Mouse (Mus musculus) embryo, embryonic 10.5 days (tissue): Measurements from ENCODE around the gene Atp1a1.
A peak's percentile ranks its signal among the peaks of the same experiment; 100 is the strongest.

Experiments
- DNase-seq: peaks from one replicate; pipeline ENCODE4 v3.0.0-alpha.2; 2015; ENCODE audit warnings: low spot score

Gene Atp1a1

DNA sequence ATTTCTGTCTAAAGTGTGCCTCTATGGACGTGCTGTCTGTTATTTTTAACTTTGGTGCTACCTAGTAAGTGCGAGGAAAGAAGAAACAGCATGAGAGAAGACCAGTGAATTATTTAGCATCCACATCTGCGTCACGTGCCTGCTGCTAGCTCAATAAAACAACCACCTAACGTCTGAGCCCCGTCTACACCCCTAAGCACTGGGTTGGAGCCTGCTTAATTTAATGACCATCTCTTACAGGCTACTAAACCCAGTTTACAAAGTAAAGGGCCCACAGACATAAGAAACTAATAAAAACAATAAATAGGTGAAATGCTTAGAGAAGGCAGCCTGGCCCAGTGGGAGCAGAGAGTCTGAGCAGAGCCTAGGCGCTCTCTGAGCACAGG lies 11.2 kb downstream of the Atp1a1 start:
- DNase-seq = no peak

DNA sequence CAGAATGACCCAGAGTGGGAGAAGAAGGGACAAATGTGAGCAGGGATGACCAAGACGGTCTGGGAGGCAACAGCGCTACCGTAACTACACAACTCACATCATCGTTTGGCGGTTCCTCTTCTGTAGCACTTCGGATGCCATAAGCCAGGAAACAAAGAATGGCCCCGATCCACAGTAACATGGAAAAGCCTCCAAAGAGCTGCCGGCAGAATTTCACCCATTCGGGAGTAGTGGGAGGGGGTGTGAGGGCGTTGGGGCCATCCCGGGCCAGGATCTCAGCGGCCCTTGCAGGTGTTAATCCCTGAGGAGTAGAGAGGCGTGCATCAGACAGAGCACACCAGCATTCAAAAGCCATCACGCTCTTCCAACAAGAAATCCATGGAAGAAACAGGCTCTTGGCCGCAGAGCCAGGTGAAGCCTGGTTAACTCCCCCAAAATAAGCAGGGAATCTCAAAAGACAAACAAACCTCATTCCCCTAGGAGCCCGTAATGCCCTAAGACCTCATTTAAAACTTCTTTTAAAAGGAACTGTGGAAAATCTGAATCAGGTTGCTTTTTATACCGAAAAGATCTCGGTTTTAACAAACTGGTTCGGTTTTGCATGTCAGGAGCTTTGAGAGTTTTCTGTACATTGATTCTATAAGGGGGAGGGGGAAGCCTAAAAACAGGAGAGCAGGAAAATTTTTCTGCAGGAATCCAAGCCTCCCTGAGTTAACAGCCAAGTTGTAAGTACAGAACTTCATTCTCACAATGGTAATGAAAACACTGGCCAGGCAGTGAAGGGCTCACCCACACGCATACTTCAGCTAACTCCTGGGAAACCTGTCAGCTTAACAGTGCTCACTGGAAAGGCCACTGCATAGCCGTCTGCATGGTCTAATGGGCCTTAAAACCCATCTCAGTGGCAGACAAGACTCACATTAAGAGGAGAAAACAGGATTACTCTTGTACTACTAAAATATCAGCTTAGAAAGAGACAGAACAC lies 11.9 kb downstream of the Atp1a1 start:
- no peak for DNase-seq

DNA sequence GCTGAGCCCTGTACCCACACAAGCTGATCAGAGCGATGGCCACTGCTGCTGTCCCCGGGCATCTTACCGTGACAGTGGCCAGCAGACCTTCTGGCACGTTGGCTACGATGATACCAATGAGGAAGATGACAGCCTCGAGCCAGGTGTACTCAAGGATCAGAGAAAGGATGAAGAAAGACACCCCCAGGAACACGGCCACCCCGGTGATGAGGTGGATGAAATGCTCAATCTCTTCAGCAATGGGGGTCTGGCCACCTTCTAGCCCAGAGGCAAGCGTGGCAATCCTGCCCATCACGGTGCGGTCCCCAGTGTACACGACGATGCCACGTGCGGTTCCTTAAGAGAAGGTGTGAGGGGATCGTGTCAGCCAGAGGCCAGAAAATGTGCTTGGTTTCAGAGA lies 14.1 kb downstream of the Atp1a1 start:
- DNase-seq = no peak

DNA sequence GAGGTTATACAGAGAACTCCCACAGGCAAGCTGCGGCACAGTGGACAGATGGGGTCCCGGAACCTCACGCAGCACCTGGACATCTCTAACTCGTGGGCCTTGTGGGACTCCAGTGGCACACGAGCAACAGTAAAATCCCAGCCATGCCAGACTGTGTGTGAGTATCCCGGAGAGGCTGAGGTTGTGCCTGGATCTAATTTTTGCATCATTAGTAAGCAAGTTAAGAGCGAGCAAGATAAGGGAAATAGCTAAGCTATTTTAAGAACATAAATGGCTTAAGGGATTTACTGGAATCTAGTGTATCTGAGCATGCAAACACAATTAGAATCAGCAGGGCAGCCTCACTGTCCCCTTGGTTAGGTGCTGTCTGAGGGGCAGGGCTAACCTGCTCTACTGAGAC lies 16.2 kb downstream of the Atp1a1 start:
- DNase-seq = no peak

DNA sequence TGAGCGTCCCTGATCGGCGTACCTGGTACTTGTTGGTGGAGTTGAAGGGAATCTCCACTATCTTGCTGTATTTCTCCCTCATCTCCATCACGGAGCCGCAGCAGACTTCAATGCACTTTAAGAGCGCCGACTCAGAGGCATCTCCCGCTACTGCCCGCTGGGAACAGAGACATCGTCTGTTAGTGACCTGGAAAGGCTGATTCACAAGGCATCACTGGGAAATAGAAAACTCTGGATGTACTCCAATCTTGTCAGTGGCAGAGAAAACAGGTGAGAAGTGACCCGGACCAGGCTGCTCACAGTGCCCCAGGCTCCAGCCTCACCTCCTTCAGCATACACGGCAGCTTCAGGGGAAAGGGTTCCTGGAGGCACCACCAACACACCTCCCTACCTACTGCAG lies 17.7 kb downstream of the Atp1a1 start:
- no peak for DNase-seq

DNA sequence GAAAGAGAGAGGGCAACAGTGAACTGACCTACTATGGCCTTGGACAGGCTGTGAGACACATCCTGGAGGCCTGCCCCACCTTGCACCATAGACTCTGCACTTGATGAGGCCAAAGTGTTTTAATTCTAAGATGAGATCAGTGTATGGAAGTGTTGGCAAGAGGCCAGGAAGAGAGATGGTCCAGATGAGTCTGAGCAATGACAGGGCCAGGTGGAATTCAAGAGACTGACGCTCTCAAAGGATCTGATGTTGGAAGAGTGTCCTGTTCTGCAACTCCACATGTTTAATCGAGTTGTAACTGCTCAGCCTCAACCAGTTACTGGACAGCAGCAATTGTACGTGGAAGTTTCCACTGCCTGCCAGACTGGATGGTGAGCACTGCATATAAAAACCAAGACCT lies 26.4 kb downstream of the Atp1a1 start:
- no peak for DNase-seq

DNA sequence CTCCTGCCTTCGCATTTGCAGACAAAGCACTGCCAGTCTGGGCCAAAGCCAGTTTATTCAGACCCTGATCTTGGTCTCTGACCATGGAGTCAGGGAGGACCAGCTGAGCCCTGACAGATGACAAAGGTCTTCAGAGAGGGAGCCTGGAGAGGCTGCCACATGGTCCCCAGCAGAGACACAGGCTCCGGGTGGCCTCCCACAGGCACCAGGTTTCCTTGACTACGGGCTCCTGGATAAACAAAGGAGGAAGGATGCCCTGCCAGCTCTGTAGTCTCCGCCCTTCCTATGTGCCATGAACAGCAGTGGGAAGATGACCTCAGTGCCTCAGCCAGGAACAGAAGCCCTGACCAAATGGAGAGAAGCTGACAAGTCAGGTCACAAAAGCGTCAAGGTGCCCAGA lies 27.1 kb downstream of the Atp1a1 start:
- DNase-seq = no peak

DNA sequence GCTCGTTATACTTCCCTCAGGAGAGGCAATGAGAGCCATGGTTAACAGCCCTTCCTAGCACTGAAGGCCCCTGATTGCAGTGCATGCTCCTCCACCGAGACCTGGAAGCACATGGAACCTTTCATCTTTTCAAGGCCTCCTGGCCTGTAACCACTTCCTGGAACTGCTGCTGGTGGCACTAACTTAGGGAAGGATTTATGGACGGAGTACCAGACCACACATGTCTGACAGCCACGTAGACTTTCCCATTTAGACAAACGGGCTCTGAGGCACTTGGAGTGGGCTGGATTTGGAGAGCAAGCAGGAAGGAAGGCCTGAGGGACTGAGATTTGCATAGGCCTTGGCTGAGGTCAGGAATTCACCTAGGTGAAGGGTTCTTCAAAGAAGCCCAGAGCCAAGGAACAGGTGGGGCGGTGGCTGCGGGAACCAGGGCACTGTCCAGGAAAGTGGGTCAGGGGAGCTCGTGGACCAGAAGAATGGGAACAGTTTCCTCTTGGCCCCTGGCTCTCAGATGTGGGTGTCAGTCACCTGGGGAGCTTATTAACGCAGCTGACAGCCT lies 28.9 kb downstream of the Atp1a1 start:
- no peak for DNase-seq

DNA sequence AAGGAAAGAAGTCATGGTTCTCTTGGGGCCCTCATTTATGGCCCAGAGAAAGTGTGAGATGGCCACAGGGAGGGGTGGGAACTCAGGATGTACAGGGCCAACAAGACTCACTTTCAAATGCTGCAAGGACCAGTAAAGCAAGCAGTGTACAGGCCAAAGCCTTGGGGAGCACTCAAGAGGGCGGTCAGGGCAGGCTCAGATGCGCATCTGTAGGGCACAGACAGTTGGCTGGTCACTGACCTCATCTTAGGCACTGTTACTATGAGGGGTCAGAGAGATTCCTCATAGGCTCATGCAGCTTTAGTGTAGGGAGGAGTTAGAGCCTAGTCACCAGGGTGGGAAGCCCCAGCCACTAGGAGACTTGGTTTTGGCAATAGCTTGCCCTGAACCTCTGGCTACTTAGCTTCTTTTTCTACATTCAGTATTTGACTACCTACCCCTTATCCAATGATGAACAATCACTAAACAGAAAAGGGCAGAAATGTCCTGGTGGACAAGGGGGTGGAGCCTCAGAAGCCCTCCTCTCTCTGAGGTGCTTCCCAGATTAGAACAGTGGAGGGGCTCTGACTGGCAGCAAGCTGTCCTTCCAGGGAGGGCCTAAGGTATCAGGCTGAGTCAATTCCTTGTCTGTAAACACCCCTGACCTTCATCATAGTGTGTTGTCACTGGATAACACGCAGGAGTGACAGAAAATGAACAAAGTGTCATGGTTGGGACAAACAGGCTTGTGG lies 29.9 kb downstream of the Atp1a1 start:
- no peak for DNase-seq

DNA sequence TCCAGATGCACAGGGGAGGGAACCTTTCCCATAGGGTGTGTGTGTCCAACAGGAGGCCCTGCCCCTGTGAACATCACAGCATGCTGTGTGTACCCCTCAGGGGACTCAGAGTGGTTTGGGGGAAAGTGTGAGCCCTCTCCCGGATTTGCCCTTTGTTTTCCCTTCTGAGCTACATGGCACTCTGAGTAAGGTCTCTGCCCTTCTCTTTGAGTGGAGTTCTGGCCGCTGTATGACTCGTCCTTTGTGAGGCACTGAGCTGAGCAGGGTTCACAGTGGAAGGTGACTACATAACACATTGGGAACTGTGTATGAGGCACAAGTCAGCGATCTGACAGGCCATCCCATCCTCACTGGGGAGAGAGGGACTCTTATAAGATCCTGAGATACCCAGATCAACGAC lies 31.5 kb downstream of the Atp1a1 start:
- no peak for DNase-seq

DNA sequence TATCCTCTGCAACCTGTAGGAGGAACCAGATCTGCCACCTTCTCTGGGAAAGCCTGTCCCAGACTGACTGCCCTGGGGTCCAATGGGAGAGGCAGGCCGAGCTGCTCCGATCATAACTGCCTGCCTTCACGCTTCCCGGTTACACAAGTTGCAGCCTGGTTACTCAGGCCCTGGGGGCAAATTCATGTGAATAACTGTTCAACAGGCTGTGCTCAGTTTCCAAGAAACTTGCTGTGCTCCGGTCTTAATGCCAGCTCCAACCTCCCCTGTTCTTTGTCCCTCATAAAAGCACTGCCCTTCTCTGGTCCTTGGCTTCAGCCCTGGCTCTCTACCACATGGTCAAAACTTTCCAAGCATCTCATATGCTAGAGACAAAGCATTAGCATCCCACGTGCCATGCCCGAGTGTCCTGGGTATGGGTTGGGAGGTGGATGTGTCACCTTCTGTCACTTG lies 32.3 kb downstream of the Atp1a1 start:
- peak; percentile 62 for DNase-seq

DNA sequence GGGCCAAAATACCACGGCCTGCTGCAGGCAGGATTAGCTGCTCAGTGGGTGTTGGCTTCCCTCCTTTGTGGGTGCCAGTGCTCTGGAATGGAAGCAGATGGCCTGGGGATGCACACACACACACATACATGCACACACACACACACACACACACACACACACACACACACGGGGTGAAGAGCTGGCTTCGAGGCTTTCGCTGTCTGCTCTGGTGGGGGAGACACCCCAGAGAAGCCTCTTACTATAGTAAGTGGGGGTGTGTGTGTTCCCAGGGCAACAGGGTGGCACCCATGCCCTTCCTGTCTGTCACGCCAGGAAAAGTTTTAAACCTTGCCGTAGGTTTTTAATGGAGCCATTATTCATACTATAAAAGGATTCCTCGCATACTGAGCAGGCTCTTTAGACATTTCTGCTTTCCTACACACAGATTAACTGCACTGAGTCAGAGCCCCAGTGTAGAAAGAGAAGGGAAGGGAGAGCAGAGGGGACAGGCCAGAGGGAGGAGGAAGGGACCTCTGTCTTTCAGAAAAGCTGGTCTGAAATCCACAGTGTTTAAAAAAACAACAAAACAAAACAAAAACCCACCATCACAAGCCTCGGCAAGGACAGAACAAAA lies 32.9 kb downstream of the Atp1a1 start:
- no peak for DNase-seq

DNA sequence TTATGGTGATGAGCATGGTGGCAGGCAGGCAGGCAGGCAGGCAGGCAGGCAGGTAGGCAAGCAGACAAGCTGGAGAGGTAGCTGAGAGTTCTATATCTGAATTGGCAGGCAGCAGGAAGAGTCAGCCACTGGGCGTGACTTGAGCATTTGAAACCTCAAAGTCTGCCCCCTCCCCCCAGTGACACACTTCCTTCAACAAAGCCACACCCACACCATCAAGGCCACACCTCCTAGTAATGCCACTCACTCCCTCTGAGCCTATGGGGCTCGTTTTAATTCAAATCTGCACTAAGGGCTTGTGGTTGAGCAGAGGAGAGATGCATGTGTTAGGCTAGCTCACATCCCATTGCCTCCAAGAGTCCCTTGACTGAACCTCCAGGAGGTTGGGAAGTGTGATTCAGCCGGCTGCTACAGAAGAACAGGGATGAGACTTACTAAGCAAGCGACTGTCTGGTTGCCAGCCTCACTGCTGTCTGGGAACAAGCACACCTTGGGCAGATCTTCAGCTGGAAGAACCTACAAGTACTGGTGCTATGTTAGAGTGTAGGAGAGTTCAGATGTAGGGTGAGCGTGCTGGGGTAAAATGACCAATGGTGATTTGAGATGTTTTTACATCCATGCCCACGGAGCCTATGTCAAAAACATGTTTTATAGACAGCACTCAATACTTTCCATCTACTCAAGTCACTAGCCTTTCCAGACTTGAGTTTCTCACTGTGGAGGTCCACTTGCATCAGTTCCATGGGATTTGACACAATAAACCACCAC lies 33.6 kb downstream of the Atp1a1 start:
- no peak for DNase-seq

DNA sequence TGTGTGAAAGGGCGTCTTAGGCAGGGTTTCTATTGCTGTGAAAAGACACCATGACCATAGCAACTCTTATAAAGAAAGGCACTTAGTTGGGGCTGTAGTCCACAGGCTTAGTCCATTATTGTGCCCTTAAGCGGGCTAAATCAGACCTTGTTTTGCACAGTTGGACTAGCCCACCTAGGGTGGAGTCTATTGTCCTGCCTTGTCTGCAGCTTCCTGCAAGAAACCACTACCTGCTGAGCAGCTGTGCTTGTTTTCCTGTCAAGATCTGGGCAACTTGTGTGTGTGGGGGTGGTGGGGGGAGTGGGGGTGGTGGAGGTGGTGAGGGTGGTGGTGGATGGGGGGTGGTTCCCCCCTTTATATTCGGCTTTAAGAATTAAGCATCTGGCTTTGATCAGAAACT lies 34.2 kb downstream of the Atp1a1 start:
- DNase-seq = no peak

DNA sequence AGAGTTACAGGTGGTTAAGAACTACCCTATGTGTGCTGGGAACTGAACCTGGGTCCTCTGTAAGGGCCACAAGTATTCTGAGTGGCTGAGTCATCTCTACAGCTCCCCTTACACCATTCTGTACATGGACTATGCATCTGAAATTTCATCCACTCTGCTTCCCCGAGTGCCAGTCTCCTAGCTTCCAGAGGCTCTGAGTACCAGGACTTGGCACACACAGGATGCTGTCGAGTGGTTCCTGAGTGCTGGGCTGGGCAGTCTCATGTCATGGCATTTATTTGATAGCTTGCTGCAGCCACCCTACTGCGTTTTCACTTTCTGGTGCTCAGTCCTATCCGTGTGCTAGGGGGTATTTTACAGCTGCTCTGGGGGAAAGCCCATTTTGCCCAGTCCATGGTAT lies 35.9 kb downstream of the Atp1a1 start:
- no peak for DNase-seq

DNA sequence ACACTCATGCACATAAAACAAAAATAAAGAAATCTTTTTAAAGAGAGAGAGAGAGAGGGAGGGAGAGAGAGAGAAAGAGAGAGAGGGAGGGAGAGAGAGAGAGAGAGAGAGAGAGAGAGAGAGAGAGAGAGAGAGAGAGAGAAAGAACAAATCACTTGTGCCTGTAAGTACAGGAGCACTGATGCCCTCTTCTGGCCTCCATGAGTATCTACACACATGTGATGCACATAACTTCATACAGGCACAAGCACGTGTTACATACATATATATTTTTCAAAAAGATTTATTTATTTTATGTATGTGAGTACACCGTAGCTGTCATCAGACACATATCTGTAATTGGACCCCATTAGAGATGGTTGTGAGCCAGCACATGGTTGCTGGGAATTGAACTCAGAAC lies 40.5 kb downstream of the Atp1a1 start:
- DNase-seq = no peak

DNA sequence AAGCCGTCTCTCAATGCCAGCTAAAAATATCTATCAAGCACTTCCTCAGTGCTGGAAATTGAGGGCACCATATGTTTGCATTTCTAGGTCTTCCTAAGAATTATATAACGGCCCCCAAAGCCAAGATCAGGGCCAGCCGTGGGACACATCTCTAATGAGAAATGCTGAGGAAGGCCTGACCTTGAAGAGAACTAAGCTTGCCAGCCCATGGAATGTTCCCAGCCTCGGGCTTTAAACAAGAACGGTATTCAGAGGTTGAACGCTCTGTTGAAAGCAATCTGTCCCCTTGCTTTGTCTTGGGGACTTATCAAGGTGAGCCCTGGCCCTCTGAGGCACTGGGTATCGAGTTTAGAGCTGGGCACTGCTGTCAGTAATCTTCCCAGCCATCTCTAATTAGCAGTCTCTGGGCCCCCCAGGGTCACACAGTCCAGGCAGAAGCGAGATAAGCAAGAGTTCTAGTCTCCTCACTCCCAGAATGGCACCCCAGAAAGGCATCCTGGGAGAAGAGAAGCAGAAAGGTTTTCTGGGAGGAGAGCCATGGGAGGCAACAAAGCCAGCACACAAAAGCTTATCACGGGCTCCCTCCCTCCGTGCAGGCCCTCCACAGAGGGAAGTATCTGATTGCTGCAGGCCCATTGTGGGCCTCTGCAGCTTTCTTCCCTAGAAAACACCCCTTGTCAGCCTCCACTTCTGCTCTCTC lies 41.8 kb downstream of the Atp1a1 start:
- DNase-seq = no peak

DNA sequence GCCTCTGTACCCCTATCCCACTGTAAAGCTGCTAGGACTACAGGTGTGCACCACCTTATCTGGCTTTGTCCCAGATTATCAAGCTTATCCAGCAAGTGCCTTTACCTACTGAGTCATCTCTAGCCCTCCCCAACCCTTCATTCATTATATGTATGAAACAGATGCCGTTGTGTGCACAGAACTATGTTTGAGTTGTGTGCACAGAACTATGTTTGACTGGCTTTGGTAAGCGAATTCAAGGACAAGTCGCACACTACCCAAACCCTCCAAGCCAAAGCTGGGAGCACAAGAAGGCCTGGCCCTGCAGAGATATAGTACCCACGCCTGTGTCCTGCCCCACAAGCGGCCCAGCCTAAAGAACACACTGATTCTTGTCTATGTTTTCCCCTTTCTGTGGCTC lies 42.5 kb downstream of the Atp1a1 start:
- no peak for DNase-seq

DNA sequence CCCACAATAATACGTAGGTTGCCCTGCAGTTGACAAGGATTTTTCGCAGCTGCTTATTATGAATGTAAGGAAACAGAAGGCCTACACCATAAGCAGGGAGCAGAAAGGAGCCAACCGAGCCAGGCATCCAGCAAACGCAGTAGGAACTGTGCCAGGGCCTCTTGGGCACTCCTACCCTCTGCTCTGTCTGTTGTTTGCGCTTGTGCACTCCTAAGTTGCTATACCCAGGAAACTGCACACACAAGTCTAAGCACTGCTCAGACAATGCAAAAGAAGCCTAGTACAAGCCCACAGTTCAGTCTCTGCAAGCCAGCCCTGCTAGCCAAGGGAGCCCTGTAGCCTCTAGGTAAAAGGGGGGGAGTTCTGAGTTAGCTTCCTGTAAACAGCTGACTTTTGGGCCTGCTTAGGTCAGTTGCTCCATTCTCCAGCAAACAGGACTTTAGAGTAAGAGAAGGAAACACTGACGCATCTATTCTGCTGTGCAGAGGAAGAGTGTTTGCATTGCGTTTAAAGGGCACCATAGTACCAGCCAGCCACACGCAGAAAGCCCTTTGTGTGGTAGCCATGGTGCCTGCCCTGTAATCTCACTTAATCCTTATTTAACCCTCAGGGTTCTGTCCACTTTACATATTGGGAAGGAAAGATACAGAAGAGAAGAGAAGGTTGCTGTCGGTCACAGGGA lies 43.5 kb downstream of the Atp1a1 start:
- peak; percentile 36 for DNase-seq

DNA sequence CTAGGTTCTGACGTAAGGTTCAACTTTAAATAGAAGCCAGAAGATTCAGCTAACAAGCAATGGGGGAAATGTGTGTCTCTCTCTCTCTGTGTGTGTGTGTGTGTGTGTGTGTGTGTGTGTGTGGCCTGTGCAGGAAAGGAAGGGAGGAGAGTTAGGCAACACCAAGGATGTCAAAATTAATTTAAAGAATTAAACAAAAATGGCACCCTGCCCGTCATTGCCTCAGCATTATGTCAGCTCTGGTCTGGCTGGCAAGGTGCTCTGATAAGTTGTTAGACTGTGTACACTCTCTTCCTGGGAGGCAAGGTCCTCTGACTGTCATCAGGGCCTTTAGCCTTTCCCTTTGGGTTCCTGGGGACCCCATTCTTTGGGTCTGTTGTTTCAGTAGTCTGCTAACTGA lies 47.8 kb downstream of the Atp1a1 start:
- no peak for DNase-seq
